Mouse (Mus musculus) liver, embryonic 14.5 days (tissue): ENCODE results near the gene Apol9b.

Experiments used
- CTCF ChIP-seq: IDR thresholded peaks from 2 replicates; pipeline ENCODE4 v1.5.1; 2016; ENCODE audit warnings: antibody characterized with exemption, low read depth, control low read depth
- EP300 ChIP-seq: IDR thresholded peaks from 2 replicates; pipeline ENCODE4 v1.6.1; 2016; ENCODE audit warnings: antibody characterized with exemption, low read depth

DNA sequence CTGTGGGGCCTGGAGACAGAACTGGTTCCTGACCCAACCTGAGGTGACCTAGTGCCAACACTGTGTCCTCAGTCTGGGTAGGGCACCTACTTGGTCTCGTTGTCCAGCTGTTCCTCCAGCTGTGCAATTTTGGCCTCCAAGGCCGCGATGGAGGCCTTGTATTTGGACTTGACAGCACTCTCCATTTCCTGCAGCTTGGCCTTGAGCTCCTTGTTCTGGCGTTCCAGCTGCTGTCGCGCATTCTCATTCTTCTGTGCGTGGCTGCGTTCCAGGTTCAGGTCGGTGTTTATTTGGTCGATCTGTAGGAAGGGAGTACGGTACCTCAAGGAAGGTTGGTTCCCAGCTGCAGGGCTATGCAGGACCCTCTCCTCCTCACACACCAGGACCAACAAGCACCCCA is 34.9 kb downstream of the Apol9b start:
- TF ChIP-seq EP300 (no peak), CTCF (no peak)
